Mouse (Mus musculus): Measurements from ENCODE around the gene Gm5460. TPM values are rescaled to one million over a fixed set of nuclear protein-coding genes. Genes with fewer than 3 reads are reported as not detected.

Gm5460 gene
- polyA plus RNA-seq, 1 experiment from 2014 or later = not detected

GRCm38 (mm10) chr14:34052516-34052915 lies 36.0 kb downstream of the Gm5460 start, which contains the start of gene Antxrl:
TSS of gene Antxrl (plus strand) at chr14:34052707.
- 76% methylated on average over 6 of the region's 6 CpGs for WGBS
- H3K4me2 ChIP-seq (ENCODE audit: low read length) = no peak within 1 kb of the TSS
- no peak for TF ChIP-seq CTCF (IDR thresholded peaks at IDR 0.05; ENCODE audit: low read depth)
- H3K36me3 ChIP-seq (ENCODE audit: insufficient read depth, low read length) = no peaks in the 10 kb centered on the region
- ATAC-seq (replicated peaks; ENCODE audit: low FRiP score, low read depth) (no peak), DNase-seq (ENCODE audit: low spot score) (no peak)
- H3K27ac ChIP-seq = no peak within 1 kb of the TSS
- no peak within 1 kb of the TSS for H3K9ac ChIP-seq (ENCODE audit: low read depth, low read length)
- H3K27me3 ChIP-seq (ENCODE audit: insufficient read depth, low read length) = no peaks in the 10 kb centered on the region
- no peaks in the 10 kb centered on the region for H3K4me1 ChIP-seq (replicated peaks; ENCODE audit: insufficient read depth, low read length)
- no peak within 1 kb of the TSS for H3K4me3 ChIP-seq (replicated peaks; ENCODE audit: low read depth, low read length)
- H3K9me3 ChIP-seq (replicated peaks; ENCODE audit: low read length) = no peaks in the 10 kb centered on the region

- DNase-seq (ENCODE audit: low spot score) (no peak), ATAC-seq (replicated peaks; ENCODE audit: low FRiP score, low read depth) (no peak)
- Histone ChIP-seq H3K4me1 (replicated peaks; ENCODE audit: insufficient read depth, low read length) (0 out of 2 replicates have a peak, but pooled peaks cover 4% of the 10 kb centered on the region), H3K4me3 (replicated peaks; ENCODE audit: low read depth, low read length) (no peak overlapping the region), H3K27ac (no peak overlapping the region), H3K9ac (ENCODE audit: low read depth, low read length) (no peak overlapping the region), H3K36me3 (ENCODE audit: insufficient read depth, low read length) (no peaks in the 10 kb centered on the region), H3K9me3 (replicated peaks; ENCODE audit: low read length) (no peaks in the 10 kb centered on the region), H3K4me2 (ENCODE audit: low read length) (no peak overlapping the region), H3K27me3 (ENCODE audit: insufficient read depth, low read length) (no peaks in the 10 kb centered on the region)
- TF ChIP-seq CTCF (IDR thresholded peaks at IDR 0.05; ENCODE audit: low read depth) = peak; percentile 32; the same call in 1 of the 2 replicates
- WGBS = 63% methylated on average over 6 of the region's 6 CpGs
Observed at GRCm38 (mm10) chr14:34071665-34072064, 55.1 kb downstream of the Gm5460 start.

GRCm38 (mm10) chr14:34075346-34075745 lies 58.8 kb downstream of the Gm5460 start:
- ATAC-seq (replicated peaks; ENCODE audit: low FRiP score, low read depth) (no peak), DNase-seq (ENCODE audit: low spot score) (no peak)
- 22% methylated on average over 4 of the region's 4 CpGs for WGBS
- Histone ChIP-seq H3K27me3 (ENCODE audit: insufficient read depth, low read length) (no peaks in the 10 kb centered on the region), H3K27ac (no peak overlapping the region), H3K4me1 (replicated peaks; ENCODE audit: insufficient read depth, low read length) (0 out of 2 replicates have a peak, but pooled peaks cover 4% of the 10 kb centered on the region), H3K4me2 (ENCODE audit: low read length) (no peak overlapping the region), H3K4me3 (replicated peaks; ENCODE audit: low read depth, low read length) (no peak overlapping the region), H3K36me3 (ENCODE audit: insufficient read depth, low read length) (no peaks in the 10 kb centered on the region), H3K9me3 (replicated peaks; ENCODE audit: low read length) (no peaks in the 10 kb centered on the region), H3K9ac (ENCODE audit: low read depth, low read length) (no peak overlapping the region)
- TF ChIP-seq CTCF (IDR thresholded peaks at IDR 0.05; ENCODE audit: low read depth) = no peak

- ATAC-seq (replicated peaks; ENCODE audit: low FRiP score, low read depth) (no peak), DNase-seq (ENCODE audit: low spot score) (no peak)
- no peak overlapping the region for H3K9ac ChIP-seq (ENCODE audit: low read depth, low read length)
- H3K9me3 ChIP-seq (replicated peaks; ENCODE audit: low read length) = no peaks in the 10 kb centered on the region
- H3K4me3 ChIP-seq (replicated peaks; ENCODE audit: low read depth, low read length) = no peak overlapping the region
- no peaks in the 10 kb centered on the region for H3K36me3 ChIP-seq (ENCODE audit: insufficient read depth, low read length)
- WGBS = 71% methylated on average over 5 of the region's 5 CpGs
- H3K27me3 ChIP-seq (ENCODE audit: insufficient read depth, low read length) = no peaks in the 10 kb centered on the region
- H3K4me1 ChIP-seq (replicated peaks; ENCODE audit: insufficient read depth, low read length) = 0 out of 2 replicates have a peak, but pooled peaks cover 4% of the 10 kb centered on the region
- no peak overlapping the region for H3K27ac ChIP-seq
- no peak for TF ChIP-seq CTCF (IDR thresholded peaks at IDR 0.05; ENCODE audit: low read depth)
- H3K4me2 ChIP-seq (ENCODE audit: low read length) = no peak overlapping the region
Observed at GRCm38 (mm10) chr14:34077222-34077621, 60.7 kb downstream of the Gm5460 start.

GRCm38 (mm10) chr14:34078293-34078692 lies 61.7 kb downstream of the Gm5460 start:
- H3K4me2 ChIP-seq (ENCODE audit: low read length) = no peak overlapping the region
- H3K9ac ChIP-seq (ENCODE audit: low read depth, low read length) = no peak overlapping the region
- no peaks in the 10 kb centered on the region for H3K36me3 ChIP-seq (ENCODE audit: insufficient read depth, low read length)
- H3K27me3 ChIP-seq (ENCODE audit: insufficient read depth, low read length) = no peaks in the 10 kb centered on the region
- 69% methylated on average over 4 of the region's 4 CpGs for WGBS
- ATAC-seq (replicated peaks; ENCODE audit: low FRiP score, low read depth) (no peak), DNase-seq (ENCODE audit: low spot score) (no peak)
- no peak overlapping the region for H3K27ac ChIP-seq
- TF ChIP-seq CTCF (IDR thresholded peaks at IDR 0.05; ENCODE audit: low read depth) = no peak
- H3K4me1 ChIP-seq (replicated peaks; ENCODE audit: insufficient read depth, low read length) = 0 out of 2 replicates have a peak, but pooled peaks cover 4% of the 10 kb centered on the region
- H3K4me3 ChIP-seq (replicated peaks; ENCODE audit: low read depth, low read length) = no peak overlapping the region
- no peaks in the 10 kb centered on the region for H3K9me3 ChIP-seq (replicated peaks; ENCODE audit: low read length)

GRCm38 (mm10) chr14:34080321-34080997 lies 63.9 kb downstream of the Gm5460 start:
- Histone ChIP-seq H3K9me3 (replicated peaks; ENCODE audit: low read length) (no peaks in the 10 kb centered on the region), H3K4me2 (ENCODE audit: low read length) (no peak overlapping the region), H3K36me3 (ENCODE audit: insufficient read depth, low read length) (no peaks in the 10 kb centered on the region), H3K4me1 (replicated peaks; ENCODE audit: insufficient read depth, low read length) (no peaks in the 10 kb centered on the region), H3K27me3 (ENCODE audit: insufficient read depth, low read length) (no peaks in the 10 kb centered on the region), H3K27ac (no peak overlapping the region), H3K4me3 (replicated peaks; ENCODE audit: low read depth, low read length) (no peak overlapping the region), H3K9ac (ENCODE audit: low read depth, low read length) (no peak overlapping the region)
- peak; percentile 96 for DNase-seq (ENCODE audit: low spot score)
- peak; percentile 60 for ATAC-seq (replicated peaks; ENCODE audit: low FRiP score, low read depth)
- TF ChIP-seq CTCF (IDR thresholded peaks at IDR 0.05; ENCODE audit: low read depth) = peak; percentile 97
- 11% methylated on average over 11 of the region's 11 CpGs for WGBS

Data from kidney, postnatal 0 days (tissue).